Mouse (Mus musculus): ENCODE data around the gene Ctsa. TPM values are rescaled to one million over a fixed set of nuclear protein-coding genes. Genes with fewer than 3 reads are reported as not detected.
"Not testable (repeated sequence)": the region's sequence is repeated elsewhere in the genome, so short reads cannot be mapped to it uniquely, and the experiment has no call there.

Gene Ctsa
- total RNA-seq, 2 experiments from 2014 or later, result 97.7 to 103 TPM

- intact Hi-C loops (cut with DNase I), result no loop called here
- DNase-seq, result no peak
Measured at GRCm38 (mm10) chr2:164867566-164867965, 34.9 kb downstream of the Ctsa start.

GRCm38 (mm10) chr2:164868491-164868890, 35.8 kb downstream of the Ctsa start:
- intact Hi-C loops (cut with DNase I), result no loop called here
- DNase-seq, result no peak

- intact Hi-C loops (cut with DNase I), result no loop called here
- DNase-seq, result no peak
Measured at GRCm38 (mm10) chr2:164871602-164872303, 39.1 kb downstream of the Ctsa start.

GRCm38 (mm10) chr2:164873621-164874020, 40.9 kb downstream of the Ctsa start:
- intact Hi-C loops (cut with DNase I), result no loop called here
- DNase-seq, result no peak

GRCm38 (mm10) chr2:164874239-164874769, 41.6 kb downstream of the Ctsa start:
- peak; percentile 54 to 57 for DNase-seq
- intact Hi-C loops (cut with DNase I), result no loop called here

- DNase-seq; intact Hi-C loops (cut with DNase I): not testable (repeated sequence)
Measured at GRCm38 (mm10) chr2:164875648-164876047, 43.0 kb downstream of the Ctsa start.

- not testable (repeated sequence) for DNase-seq
- intact Hi-C loops (cut with DNase I), result loop anchor here (2.0 kb wide), 1 partner anchor 45 kb away; the partner anchor contains the start of genes Ctsa and Neurl2
Measured at GRCm38 (mm10) chr2:164877376-164878215, 44.9 kb downstream of the Ctsa start.

GRCm38 (mm10) chr2:164878509-164879227, 46.0 kb downstream of the Ctsa start:
- intact Hi-C loops (cut with DNase I), result loop anchor here (2.0 kb wide), 1 partner anchor 46 kb away; the partner anchor contains the start of genes Ctsa and Neurl2
- DNase-seq, result peak; percentile 48 to 65

GRCm38 (mm10) chr2:164879228-164879567, 46.5 kb downstream of the Ctsa start, which contains the start of gene Pcif1:
Gene Pcif1, plus strand, starts transcription at chr2:164879304.
- intact Hi-C loops (cut with DNase I), result loop anchor here (2.0 kb wide), 1 partner anchor 46 kb away; the partner anchor contains the start of genes Ctsa and Neurl2
- DNase-seq, result peak; percentile 95 to 96

- intact Hi-C loops (cut with DNase I), result loop anchor here (1.0 to 2.0 kb wide), 2 partner anchors 31 to 47 kb away; partner anchors contain the start of genes Ctsa and Neurl2
- DNase-seq, result peak; percentile 95
Measured at GRCm38 (mm10) chr2:164879568-164880277, 47.0 kb downstream of the Ctsa start.

- no peak for DNase-seq
- intact Hi-C loops (cut with DNase I), result no loop called here
Measured at GRCm38 (mm10) chr2:164882619-164883018, 49.9 kb downstream of the Ctsa start.

- intact Hi-C loops (cut with DNase I), result no loop called here
- peak; percentile 82 to 89 for DNase-seq
Measured at GRCm38 (mm10) chr2:164885788-164886187, 53.1 kb downstream of the Ctsa start.

- no peak for DNase-seq
- intact Hi-C loops (cut with DNase I), result no loop called here
Measured at GRCm38 (mm10) chr2:164886617-164887016, 53.9 kb downstream of the Ctsa start.

GRCm38 (mm10) chr2:164888996-164889395, 56.3 kb downstream of the Ctsa start:
- intact Hi-C loops (cut with DNase I), result no loop called here
- no peak for DNase-seq

GRCm38 (mm10) chr2:164889960-164890359, 57.3 kb downstream of the Ctsa start:
- no peak for DNase-seq
- intact Hi-C loops (cut with DNase I), result no loop called here

Other genes with a start within 250 kb of the Ctsa start
- gene Wfdc6a, start 247.4 kb upstream of the Ctsa start, total RNA-seq (2021), result under 1 TPM; 0.29 to 0.48 TPM
- gene Eppin, start 239.3 kb upstream of the Ctsa start, total RNA-seq (2021), result not detected
- gene Wfdc6b, start 219.4 kb upstream of the Ctsa start, total RNA-seq (2021), result not detected
- gene Wfdc8, start 219.2 kb upstream of the Ctsa start, total RNA-seq (2021), result not detected
- not detected for gene Wfdc16, start 194.1 kb upstream of the Ctsa start, total RNA-seq (2021)
- not detected for gene Wfdc10, start 176.8 kb upstream of the Ctsa start, total RNA-seq (2021)
- not detected for gene Wfdc9, start 176.3 kb upstream of the Ctsa start, total RNA-seq (2021)
- not detected for gene Wfdc11, start 158.8 kb upstream of the Ctsa start, total RNA-seq (2021)
- gene Wfdc13, start 147.8 kb upstream of the Ctsa start, total RNA-seq (2021), result not detected
- gene Spint4, start 134.4 kb upstream of the Ctsa start, total RNA-seq (2021), result not detected
- not detected for gene Spint5, start 117.6 kb upstream of the Ctsa start, total RNA-seq (2021)
- under 1 TPM; 0.22 to 0.33 TPM for gene Wfdc3, start 86.9 kb upstream of the Ctsa start, total RNA-seq (2021)
- 10 to 100 TPM; 29.4 to 30.2 TPM for gene Dnttip1, start 86.9 kb upstream of the Ctsa start, total RNA-seq (2021)
- 10 to 100 TPM; 10.8 to 19.5 TPM for gene Ube2c, start 63.0 kb upstream of the Ctsa start, total RNA-seq (2021)
- gene Tnnc2, start 52.9 kb upstream of the Ctsa start, total RNA-seq (2021), result not detected
- gene Snx21, start 47.0 kb upstream of the Ctsa start, total RNA-seq (2021), result 10 to 100 TPM; 20.8 to 23.0 TPM
- 10 to 100 TPM; 11.2 to 11.3 TPM for gene Acot8, start 28.0 kb upstream of the Ctsa start, total RNA-seq (2021)
- 1 to 10 TPM; 2.4 to 2.6 TPM for gene Zswim3, start 27.8 kb upstream of the Ctsa start, total RNA-seq (2021)
- 1 to 10 TPM; 3.7 to 5.0 TPM for gene Zswim1, start 10.2 kb upstream of the Ctsa start, total RNA-seq (2021)
- gene Spata25, start 4.3 kb upstream of the Ctsa start, total RNA-seq (2021), result 1 to 10 TPM in 1 of 2 experiments, under 1 TPM in 1; 0.86 to 1.0 TPM
- gene Neurl2, start 583 bp downstream of the Ctsa start, total RNA-seq (2021), result 10 to 100 TPM; 34.6 to 34.7 TPM
- gene Pltp, start 24.8 kb downstream of the Ctsa start, total RNA-seq (2021), result 10 to 100 TPM; 43.7 to 58.5 TPM
- 10 to 100 TPM; 33.0 to 33.6 TPM for gene Pcif1, start 46.4 kb downstream of the Ctsa start, total RNA-seq (2021)
- 10 to 100 TPM; 10.7 to 10.8 TPM for gene Zfp335, start 78.9 kb downstream of the Ctsa start, total RNA-seq (2021)
- under 1 TPM; 0.43 to 0.63 TPM for gene Mmp9, start 107.9 kb downstream of the Ctsa start, total RNA-seq (2021)
- gene Slc12a5, start 127.9 kb downstream of the Ctsa start, total RNA-seq (2021), result under 1 TPM; 0.73 to 0.91 TPM
- 10 to 100 TPM; 19.7 to 22.8 TPM for gene Ncoa5, start 202.0 kb downstream of the Ctsa start, total RNA-seq (2021)
- 1 to 10 TPM; 2.4 to 3.0 TPM for gene Cd40, start 222.8 kb downstream of the Ctsa start, total RNA-seq (2021)